ENCODE assay signal across 8 mouse cellular contexts in the genomic region with DNA sequence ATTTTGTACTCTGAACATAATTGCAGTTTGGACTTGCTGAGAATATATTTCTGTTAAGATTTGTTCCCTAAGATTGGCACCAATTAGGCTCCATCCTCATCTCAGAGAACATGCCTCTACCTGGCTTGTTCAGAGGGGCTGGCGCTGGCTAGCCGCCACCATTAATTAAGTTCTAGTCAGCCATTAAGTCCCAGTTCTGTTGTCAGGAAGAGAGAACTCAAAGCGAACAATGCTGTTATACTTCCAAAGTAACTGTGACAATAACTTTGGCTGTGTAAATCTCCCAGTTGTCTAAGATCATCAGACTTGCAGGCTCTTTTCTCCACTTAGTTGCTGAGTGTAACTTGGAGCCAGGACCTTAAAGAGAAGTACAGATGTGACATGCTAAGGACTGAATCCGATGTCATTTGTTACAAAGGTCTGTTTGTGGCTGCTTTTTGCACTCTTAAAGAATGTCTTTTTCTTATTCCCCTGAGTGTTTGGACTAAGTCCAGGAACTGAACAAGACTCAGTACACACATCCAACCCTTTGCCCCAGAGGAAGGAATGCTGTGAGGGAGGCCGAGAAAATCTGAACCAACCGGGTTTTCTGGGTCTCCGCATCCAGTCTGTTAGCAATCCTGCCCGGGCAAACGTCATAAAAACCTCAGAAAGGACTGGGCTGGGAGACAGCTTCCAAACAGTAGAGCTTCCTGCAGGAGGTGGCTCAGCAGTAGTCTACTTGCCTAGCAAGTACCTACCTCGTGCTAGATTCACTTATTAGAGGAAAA. TPM values are rescaled to one million over a fixed set of nuclear protein-coding genes. Genes with fewer than 3 reads are reported as not detected.
DNase-seq lines count a peak whose midpoint lies in the region; ATAC-seq and TF ChIP-seq lines count a peak whose summit lies in the region.

No protein-coding gene starts in this region.

- peak overlapping the region; percentile 37 for H3K4me3 ChIP-seq in embryonic facial prominence, embryonic 10.5 days
- H3K4me3 ChIP-seq in heart, postnatal 0 days (ENCODE audit: low read depth, low read length): no peak overlapping the region
- peak overlapping the region; percentile 25 for H3K4me3 ChIP-seq in limb, embryonic 10.5 days
- H3K4me3 ChIP-seq in myocyte: no peak overlapping the region

- no peaks in the 10 kb centered on the region for H3K79me2 ChIP-seq in myocyte (ENCODE audit: control insufficient read depth, insufficient read depth)

- ATAC-seq in heart, postnatal 0 days (ENCODE audit: insufficient read depth, low read depth): peak; percentile 53

- H3K4me1 ChIP-seq in embryonic facial prominence, embryonic 10.5 days: peaks cover 36% of the 10 kb centered on the region
- H3K4me1 ChIP-seq in heart, postnatal 0 days (ENCODE audit: control insufficient read depth, insufficient read depth): peaks cover 25% of the 10 kb centered on the region
- H3K4me1 ChIP-seq in limb, embryonic 10.5 days: peaks cover 36% of the 10 kb centered on the region

- TF ChIP-seq CTCF in heart, postnatal 0 days (IDR thresholded peaks at IDR 0.05; ENCODE audit: low read depth): no peak

- no peak for TF ChIP-seq POLR2A in myocyte (IDR thresholded peaks at IDR 0.05; ENCODE audit: insufficient read length, low read depth)

- DNase-seq in adrenal gland, postnatal 14 days: peak; percentile 61
- no peak for DNase-seq in adrenal gland, adult 2 months
- peak; percentile 64 for DNase-seq in embryonic facial prominence, embryonic 10.5 days (ENCODE audit: low spot score)
- DNase-seq in heart, postnatal 0 days (ENCODE audit: low spot score): peak; percentile 74
- no peak for DNase-seq in limb, embryonic 10.5 days (ENCODE audit: low spot score)
- DNase-seq in layer of hippocampus, adult 8-10 months (ENCODE audit: low spot score in 2 of 2): no peak
- DNase-seq in right cerebral cortex, postnatal 36 days (ENCODE audit: low spot score in 2 of 2): no peak

- H3K9ac ChIP-seq in heart, postnatal 0 days (replicated peaks; ENCODE audit: low read depth, low read length): no peak overlapping the region

- 0 out of 2 replicates have a peak, but pooled peaks have one; percentile 29 for TF ChIP-seq EP300 in heart, postnatal 0 days (IDR thresholded peaks at IDR 0.05; ENCODE audit: low read depth)

- H3K27ac ChIP-seq in embryonic facial prominence, embryonic 10.5 days (replicated peaks): peak overlapping the region; percentile 86
- peak overlapping the region; percentile 90 for H3K27ac ChIP-seq in heart, postnatal 0 days (ENCODE audit: low read depth)
- H3K27ac ChIP-seq in limb, embryonic 10.5 days: peak overlapping the region; percentile 85

- 29% methylated on average over 10 of the region's 10 CpGs for WGBS in embryonic facial prominence, embryonic 10.5 days
- 24% methylated on average over 10 of the region's 10 CpGs for WGBS in heart, postnatal 0 days
- WGBS in limb, embryonic 10.5 days: 29% methylated on average over 10 of the region's 10 CpGs

- H3K36me3 ChIP-seq in embryonic facial prominence, embryonic 10.5 days (replicated peaks): no peaks in the 10 kb centered on the region
- H3K36me3 ChIP-seq in heart, postnatal 0 days (replicated peaks; ENCODE audit: control insufficient read depth, insufficient read depth, low read length): no peaks in the 10 kb centered on the region
- H3K36me3 ChIP-seq in limb, embryonic 10.5 days: no peaks in the 10 kb centered on the region
- H3K36me3 ChIP-seq in myocyte (ENCODE audit: control insufficient read depth, insufficient read depth): no peaks in the 10 kb centered on the region

- no peak overlapping the region for H3ac ChIP-seq in myocyte (ENCODE audit: control insufficient read depth, insufficient read length)

- no peaks in the 10 kb centered on the region for H3K9me3 ChIP-seq in embryonic facial prominence, embryonic 10.5 days
- H3K9me3 ChIP-seq in heart, postnatal 0 days (replicated peaks; ENCODE audit: control insufficient read depth, low read length): no peaks in the 10 kb centered on the region
- no peaks in the 10 kb centered on the region for H3K9me3 ChIP-seq in limb, embryonic 10.5 days (replicated peaks)

- no peaks in the 10 kb centered on the region for H3K27me3 ChIP-seq in embryonic facial prominence, embryonic 10.5 days (replicated peaks; ENCODE audit: low read depth, poor library complexity, severe bottlenecking)
- no peaks in the 10 kb centered on the region for H3K27me3 ChIP-seq in heart, postnatal 0 days (ENCODE audit: control insufficient read depth, insufficient read depth, low read length)
- H3K27me3 ChIP-seq in limb, embryonic 10.5 days (ENCODE audit: low read depth, poor library complexity, severe bottlenecking): no peaks in the 10 kb centered on the region
- no peaks in the 10 kb centered on the region for H3K27me3 ChIP-seq in myocyte (ENCODE audit: control insufficient read depth, insufficient read depth, insufficient read length)

- no peak overlapping the region for H3K4me2 ChIP-seq in heart, postnatal 0 days (ENCODE audit: low read depth, low read length)
- peak overlapping the region; percentile 13 for H3K4me2 ChIP-seq in myocyte (ENCODE audit: low read depth)

TF ChIP-seq in myocyte, 11 proteins besides CTCF, POLR2A, EP300 and RAD21:
- TF ChIP-seq MYOD1 (IDR thresholded peaks at IDR 0.05; ENCODE audit: control insufficient read depth in 1 of 3, insufficient read length in 2 of 3, low read depth in 2 of 3) (no peak), SRF (IDR thresholded peaks at IDR 0.05; ENCODE audit: control insufficient read depth, insufficient read length, low read depth) (no peak), MAX (IDR thresholded peaks at IDR 0.05; ENCODE audit: low read depth) (no peak), MYOG (IDR thresholded peaks at IDR 0.05; ENCODE audit: control insufficient read depth in 1 of 3, insufficient read depth in 1 of 3, insufficient read length in 2 of 3, low read depth in 2 of 3) (no peak)

RNA-seq across cellular contexts. Expression of gene Hnrnpl, which starts 6.3 kb away (rescaled TPM):
- total RNA-seq in adrenal gland, postnatal 14 days (2021): 423 and 480 TPM in 2 replicates
- 100 to 1,000 TPM; 382 to 408 TPM for total RNA-seq in adrenal gland, adult 2 months (2021)
- polyA plus RNA-seq in adrenal gland, adult 2 months (2012; rRNA removed): 119 and 120 TPM in 2 replicates
- polyA plus RNA-seq in embryonic facial prominence, embryonic 10.5 days (2016; fragmentation: Nextera tagmentation; extraction: Ambion mirVana): 325 and 346 TPM in 2 replicates
- 259 and 275 TPM in 2 replicates for total RNA-seq in heart, postnatal 0 days (2014; rRNA removed; ENCODE audit: low replicate concordance)
- 149 and 171 TPM in 2 replicates for polyA plus RNA-seq in heart, postnatal 0 days (2015; fragmentation: Nextera tagmentation; extraction: Ambion mirVana)
- 335 and 336 TPM in 2 replicates for polyA plus RNA-seq in limb, embryonic 10.5 days (2016; fragmentation: Nextera tagmentation; extraction: Ambion mirVana)
- 230 TPM for polyA plus RNA-seq in myocyte (2012; fragmentation: generic; extraction: Trizol)
- total RNA-seq in layer of hippocampus, adult 8-10 months (2022): 100 to 1,000 TPM; 403 to 453 (median 434) TPM

RNA-seq across cellular contexts. Expression of gene Rinl, which starts 13.3 kb away (rescaled TPM):
- 3.1 and 7.3 TPM in 2 replicates for total RNA-seq in adrenal gland, postnatal 14 days (2021)
- total RNA-seq in adrenal gland, adult 2 months (2021): 1 to 10 TPM; 2.9 to 3.7 TPM
- 3.0 and 4.1 TPM in 2 replicates for polyA plus RNA-seq in adrenal gland, adult 2 months (2012; rRNA removed)
- polyA plus RNA-seq in embryonic facial prominence, embryonic 10.5 days (2016; fragmentation: Nextera tagmentation; extraction: Ambion mirVana): 2.2 and 2.8 TPM in 2 replicates
- 2.1 and 2.7 TPM in 2 replicates for total RNA-seq in heart, postnatal 0 days (2014; rRNA removed; ENCODE audit: low replicate concordance)
- polyA plus RNA-seq in heart, postnatal 0 days (2015; fragmentation: Nextera tagmentation; extraction: Ambion mirVana): 2.3 and 2.4 TPM in 2 replicates
- 2.7 and 3.0 TPM in 2 replicates for polyA plus RNA-seq in limb, embryonic 10.5 days (2016; fragmentation: Nextera tagmentation; extraction: Ambion mirVana)
- polyA plus RNA-seq in myocyte (2012; fragmentation: generic; extraction: Trizol): 0.12 TPM
- 1 to 10 TPM; 2.5 to 5.3 (median 3.8) TPM for total RNA-seq in layer of hippocampus, adult 8-10 months (2022)

RNA-seq across cellular contexts. Expression of gene Ech1, which starts 22.9 kb away (rescaled TPM):
- 1,138 and 1,196 TPM in 2 replicates for total RNA-seq in adrenal gland, postnatal 14 days (2021)
- 100 to 1,000 TPM; 520 to 711 TPM for total RNA-seq in adrenal gland, adult 2 months (2021)
- polyA plus RNA-seq in adrenal gland, adult 2 months (2012; rRNA removed): 486 and 560 TPM in 2 replicates
- polyA plus RNA-seq in embryonic facial prominence, embryonic 10.5 days (2016; fragmentation: Nextera tagmentation; extraction: Ambion mirVana): 75.8 and 81.7 TPM in 2 replicates
- total RNA-seq in heart, postnatal 0 days (2014; rRNA removed; ENCODE audit: low replicate concordance): 483 and 823 TPM in 2 replicates
- 806 and 928 TPM in 2 replicates for polyA plus RNA-seq in heart, postnatal 0 days (2015; fragmentation: Nextera tagmentation; extraction: Ambion mirVana)
- polyA plus RNA-seq in limb, embryonic 10.5 days (2016; fragmentation: Nextera tagmentation; extraction: Ambion mirVana): 69.1 and 90.7 TPM in 2 replicates
- polyA plus RNA-seq in myocyte (2012; fragmentation: generic; extraction: Trizol): 132 TPM
- total RNA-seq in layer of hippocampus, adult 8-10 months (2022): 10 to 100 TPM; 64.2 to 77.6 (median 67.7) TPM

RNA-seq across cellular contexts. Expression of gene Lgals4, which starts 31.6 kb away (rescaled TPM):
- total RNA-seq in adrenal gland, postnatal 14 days (2021): 18.7 and 32.4 TPM in 2 replicates
- 1 to 10 TPM; 7.4 to 9.4 TPM for total RNA-seq in adrenal gland, adult 2 months (2021)
- 20.5 and 22.4 TPM in 2 replicates for polyA plus RNA-seq in adrenal gland, adult 2 months (2012; rRNA removed)
- 4.4 and 4.9 TPM in 2 replicates for polyA plus RNA-seq in embryonic facial prominence, embryonic 10.5 days (2016; fragmentation: Nextera tagmentation; extraction: Ambion mirVana)
- 2.3 and 24.1 TPM in 2 replicates for total RNA-seq in heart, postnatal 0 days (2014; rRNA removed; ENCODE audit: low replicate concordance)
- 30.9 and 36.0 TPM in 2 replicates for polyA plus RNA-seq in heart, postnatal 0 days (2015; fragmentation: Nextera tagmentation; extraction: Ambion mirVana)
- 2.7 and 4.1 TPM in 2 replicates for polyA plus RNA-seq in limb, embryonic 10.5 days (2016; fragmentation: Nextera tagmentation; extraction: Ambion mirVana)
- polyA plus RNA-seq in myocyte (2012; fragmentation: generic; extraction: Trizol): 3.0 TPM
- total RNA-seq in layer of hippocampus, adult 8-10 months (2022): 1 to 10 TPM; 2.4 to 6.9 (median 4.9) TPM

RNA-seq across cellular contexts. Expression of gene Nfkbib, which starts 34.8 kb away (rescaled TPM):
- 38.5 and 43.0 TPM in 2 replicates for total RNA-seq in adrenal gland, postnatal 14 days (2021)
- 10 to 100 TPM; 38.0 to 62.9 TPM for total RNA-seq in adrenal gland, adult 2 months (2021)
- polyA plus RNA-seq in adrenal gland, adult 2 months (2012; rRNA removed): 97.6 and 122 TPM in 2 replicates
- polyA plus RNA-seq in embryonic facial prominence, embryonic 10.5 days (2016; fragmentation: Nextera tagmentation; extraction: Ambion mirVana): 55.1 and 55.5 TPM in 2 replicates
- 3.5 and 16.1 TPM in 2 replicates for total RNA-seq in heart, postnatal 0 days (2014; rRNA removed; ENCODE audit: low replicate concordance)
- polyA plus RNA-seq in heart, postnatal 0 days (2015; fragmentation: Nextera tagmentation; extraction: Ambion mirVana): 25.7 and 26.7 TPM in 2 replicates
- 50.5 and 63.1 TPM in 2 replicates for polyA plus RNA-seq in limb, embryonic 10.5 days (2016; fragmentation: Nextera tagmentation; extraction: Ambion mirVana)
- polyA plus RNA-seq in myocyte (2012; fragmentation: generic; extraction: Trizol): 59.3 TPM
- 10 to 100 TPM; 23.0 to 25.5 (median 24.7) TPM for total RNA-seq in layer of hippocampus, adult 8-10 months (2022)

Comparison
In these comparisons a context has a peak if more than half of its experiments do, and no peak if none do; other contexts are left out.
1. DNase-seq: peak in adrenal gland, postnatal 14 days (single experiment), embryonic facial prominence, embryonic 10.5 days (single experiment) and heart, postnatal 0 days (single experiment); none in adrenal gland, adult 2 months (single experiment), limb, embryonic 10.5 days (single experiment), layer of hippocampus, adult 8-10 months (0 of 2) and right cerebral cortex, postnatal 36 days (0 of 2).
2. H3K4me3 ChIP-seq: peak in embryonic facial prominence, embryonic 10.5 days (single experiment) and limb, embryonic 10.5 days (single experiment); none in heart, postnatal 0 days (single experiment) and myocyte (single experiment).
3. Peak in every context shown above with its lines, with median percentiles within 50 percentile points of each other: H3K27ac ChIP-seq.